Comparison of ENCODE assay signal across 8 mouse cellular contexts in genomic region chr5:114764812-114765735, GRCm38 (mm10). TPM values are rescaled to one million over a fixed set of nuclear protein-coding genes. Genes with fewer than 3 reads are reported as not detected.
DNase-seq lines count a peak whose midpoint lies in the region; ATAC-seq and TF ChIP-seq lines count a peak whose summit lies in the region.

No protein-coding gene starts in this region.

- H3K36me3 ChIP-seq in embryonic facial prominence, embryonic 14.5 days (ENCODE audit: control insufficient read depth, insufficient read depth, low read length), result peaks cover 61% of the 10 kb centered on the region
- H3K36me3 ChIP-seq in embryonic facial prominence, embryonic 10.5 days (replicated peaks), result peaks cover 68% of the 10 kb centered on the region

- H3K27ac ChIP-seq in embryonic facial prominence, embryonic 14.5 days (replicated peaks; ENCODE audit: low read depth, low read length), result no peak overlapping the region
- no peak overlapping the region for H3K27ac ChIP-seq in embryonic facial prominence, embryonic 10.5 days (replicated peaks)

- H3K9me3 ChIP-seq in embryonic facial prominence, embryonic 14.5 days (ENCODE audit: control insufficient read depth, low read length), result no peaks in the 10 kb centered on the region
- no peaks in the 10 kb centered on the region for H3K9me3 ChIP-seq in embryonic facial prominence, embryonic 10.5 days

- no peak overlapping the region for H3K9ac ChIP-seq in embryonic facial prominence, embryonic 14.5 days (ENCODE audit: low read depth, low read length)

- no peaks in the 10 kb centered on the region for H3K4me1 ChIP-seq in embryonic facial prominence, embryonic 14.5 days (ENCODE audit: control insufficient read depth, insufficient read depth, low read length)
- peaks cover 3% of the 10 kb centered on the region; the same call in 1 of the 2 replicates for H3K4me1 ChIP-seq in embryonic facial prominence, embryonic 10.5 days
- H3K4me1 ChIP-seq in lung, adult 2 months (ENCODE audit: control insufficient read depth, insufficient read depth, low read length), result peaks cover 14% of the 10 kb centered on the region

- WGBS in embryonic facial prominence, embryonic 14.5 days, result 82% methylated on average over 18 of the region's 18 CpGs
- WGBS in embryonic facial prominence, embryonic 10.5 days, result 91% methylated on average over 18 of the region's 18 CpGs
- 79% methylated on average over 18 of the region's 18 CpGs for WGBS in lung, adult 2 months

- peak; percentile 31 for DNase-seq in embryonic facial prominence, embryonic 14.5 days (ENCODE audit: low spot score)
- no peak for DNase-seq in embryonic facial prominence, embryonic 10.5 days (ENCODE audit: low spot score)
- DNase-seq in lung, adult 2 months, result no peak
- DNase-seq in lung, postnatal 10 days, result no peak
- peak; percentile 47 to 72 for DNase-seq in adrenal gland, postnatal 36 days
- no peak for DNase-seq in embryo, embryonic 11 days
- no peak for DNase-seq in heart, postnatal 14 days

- H3K4me2 ChIP-seq in embryonic facial prominence, embryonic 14.5 days (ENCODE audit: low read depth, low read length), result no peak overlapping the region

- no peak overlapping the region for H3K4me3 ChIP-seq in embryonic facial prominence, embryonic 14.5 days (ENCODE audit: low read depth, low read length)
- H3K4me3 ChIP-seq in embryonic facial prominence, embryonic 10.5 days, result no peak overlapping the region
- no peak overlapping the region for H3K4me3 ChIP-seq in lung, adult 2 months (replicated peaks; ENCODE audit: extremely low read depth, low read depth, low read length)

- ATAC-seq in embryonic facial prominence, embryonic 14.5 days (ENCODE audit: low read depth), result peak; percentile 32; the same call in 1 of the 2 replicates
- ATAC-seq in granulocyte monocyte progenitor cell, adult 5-6 weeks (replicated peaks; ENCODE audit: poor library complexity, severe bottlenecking), result peak; percentile 42; the same call in 1 of the 2 replicates

- peak; percentile 49; the same call in 1 of the 2 replicates for TF ChIP-seq CTCF in lung, adult 2 months (IDR thresholded peaks at IDR 0.05; ENCODE audit: insufficient read depth, low read length)

- TF ChIP-seq POLR2A in lung, adult 2 months (IDR thresholded peaks at IDR 0.05; ENCODE audit: borderline replicate concordance, extremely low read depth, low read depth, low read length), result no peak

- intact Hi-C loops in heart, postnatal 14 days (cut with DNase I), result no loop called here

- no peaks in the 10 kb centered on the region for H3K27me3 ChIP-seq in embryonic facial prominence, embryonic 14.5 days (replicated peaks; ENCODE audit: control insufficient read depth, insufficient read depth, low read length)
- no peaks in the 10 kb centered on the region for H3K27me3 ChIP-seq in embryonic facial prominence, embryonic 10.5 days (replicated peaks; ENCODE audit: low read depth, poor library complexity, severe bottlenecking)

RNA-seq across cellular contexts. Expression of gene Ankrd13a, which starts 9.4 kb away (rescaled TPM):
- 61.4 and 65.4 TPM in 2 replicates for polyA plus RNA-seq in embryonic facial prominence, embryonic 14.5 days (2014; fragmentation: Nextera tagmentation; extraction: Ambion mirVana)
- polyA plus RNA-seq in embryonic facial prominence, embryonic 10.5 days (2016; fragmentation: Nextera tagmentation; extraction: Ambion mirVana), result 44.4 and 48.1 TPM in 2 replicates
- 92.1 and 104 TPM in 2 replicates for polyA plus RNA-seq in lung, adult 2 months (2012; rRNA removed)
- 10 to 100 TPM; 68.6 to 91.4 TPM for total RNA-seq in adrenal gland, postnatal 36 days (2021)
- 271 and 278 TPM in 2 replicates for total RNA-seq in granulocyte monocyte progenitor cell, adult 5-6 weeks (2014; fragmentation: Nextera tagmentation)
- 310 and 331 TPM in 2 replicates for total RNA-seq in granulocyte monocyte progenitor cell, adult 5-6 weeks (2017)
- total RNA-seq in heart, postnatal 14 days (2021), result 10 to 100 TPM; 45.7 to 46.5 TPM

RNA-seq across cellular contexts. Expression of gene Git2, which starts 10.2 kb away (rescaled TPM):
- 40.1 and 42.0 TPM in 2 replicates for polyA plus RNA-seq in embryonic facial prominence, embryonic 14.5 days (2014; fragmentation: Nextera tagmentation; extraction: Ambion mirVana)
- 36.7 and 38.1 TPM in 2 replicates for polyA plus RNA-seq in embryonic facial prominence, embryonic 10.5 days (2016; fragmentation: Nextera tagmentation; extraction: Ambion mirVana)
- 97.6 and 105 TPM in 2 replicates for polyA plus RNA-seq in lung, adult 2 months (2012; rRNA removed)
- 10 to 100 TPM; 35.3 to 36.6 TPM for total RNA-seq in adrenal gland, postnatal 36 days (2021)
- 113 and 128 TPM in 2 replicates for total RNA-seq in granulocyte monocyte progenitor cell, adult 5-6 weeks (2014; fragmentation: Nextera tagmentation)
- total RNA-seq in granulocyte monocyte progenitor cell, adult 5-6 weeks (2017), result 77.9 and 117 TPM in 2 replicates
- total RNA-seq in heart, postnatal 14 days (2021), result 10 to 100 TPM; 42.4 to 44.8 TPM

RNA-seq across cellular contexts. Expression of gene Tchp, which starts 57.5 kb away (rescaled TPM):
- 10.9 and 11.4 TPM in 2 replicates for polyA plus RNA-seq in embryonic facial prominence, embryonic 14.5 days (2014; fragmentation: Nextera tagmentation; extraction: Ambion mirVana)
- polyA plus RNA-seq in embryonic facial prominence, embryonic 10.5 days (2016; fragmentation: Nextera tagmentation; extraction: Ambion mirVana), result 20.7 and 22.0 TPM in 2 replicates
- 12.2 and 17.3 TPM in 2 replicates for polyA plus RNA-seq in lung, adult 2 months (2012; rRNA removed)
- total RNA-seq in adrenal gland, postnatal 36 days (2021), result 1 to 10 TPM; 7.6 to 8.9 TPM
- total RNA-seq in granulocyte monocyte progenitor cell, adult 5-6 weeks (2014; fragmentation: Nextera tagmentation), result 6.0 and 25.2 TPM in 2 replicates
- 9.8 and 12.6 TPM in 2 replicates for total RNA-seq in granulocyte monocyte progenitor cell, adult 5-6 weeks (2017)
- 1 to 10 TPM; 4.7 to 5.3 TPM for total RNA-seq in heart, postnatal 14 days (2021)

RNA-seq across cellular contexts. Expression of gene 1500011B03Rik, which starts 58.2 kb away (rescaled TPM):
- 97.9 and 99.8 TPM in 2 replicates for polyA plus RNA-seq in embryonic facial prominence, embryonic 14.5 days (2014; fragmentation: Nextera tagmentation; extraction: Ambion mirVana)
- 108 TPM in 2 replicates for polyA plus RNA-seq in embryonic facial prominence, embryonic 10.5 days (2016; fragmentation: Nextera tagmentation; extraction: Ambion mirVana)
- 16.7 and 26.0 TPM in 2 replicates for polyA plus RNA-seq in lung, adult 2 months (2012; rRNA removed)
- 10 to 100 TPM; 32.2 to 40.7 TPM for total RNA-seq in adrenal gland, postnatal 36 days (2021)
- 44.4 and 76.8 TPM in 2 replicates for total RNA-seq in granulocyte monocyte progenitor cell, adult 5-6 weeks (2014; fragmentation: Nextera tagmentation)
- total RNA-seq in granulocyte monocyte progenitor cell, adult 5-6 weeks (2017), result 44.0 and 57.4 TPM in 2 replicates
- total RNA-seq in heart, postnatal 14 days (2021), result 10 to 100 TPM in 1 of 2 experiments, 1 to 10 TPM in 1; 8.6 to 12.3 TPM

Comparison
In these comparisons a context has a peak if more than half of its experiments do, and no peak if none do; other contexts are left out.
1. DNase-seq: peak in embryonic facial prominence, embryonic 14.5 days (single experiment) and adrenal gland, postnatal 36 days (2 of 2); none in embryonic facial prominence, embryonic 10.5 days (single experiment), lung, adult 2 months (single experiment), lung, postnatal 10 days (single experiment), embryo, embryonic 11 days (single experiment) and heart, postnatal 14 days (0 of 2).